Mouse (Mus musculus): ENCODE measurements around the gene Derl3.

Gene Derl3

DNA sequence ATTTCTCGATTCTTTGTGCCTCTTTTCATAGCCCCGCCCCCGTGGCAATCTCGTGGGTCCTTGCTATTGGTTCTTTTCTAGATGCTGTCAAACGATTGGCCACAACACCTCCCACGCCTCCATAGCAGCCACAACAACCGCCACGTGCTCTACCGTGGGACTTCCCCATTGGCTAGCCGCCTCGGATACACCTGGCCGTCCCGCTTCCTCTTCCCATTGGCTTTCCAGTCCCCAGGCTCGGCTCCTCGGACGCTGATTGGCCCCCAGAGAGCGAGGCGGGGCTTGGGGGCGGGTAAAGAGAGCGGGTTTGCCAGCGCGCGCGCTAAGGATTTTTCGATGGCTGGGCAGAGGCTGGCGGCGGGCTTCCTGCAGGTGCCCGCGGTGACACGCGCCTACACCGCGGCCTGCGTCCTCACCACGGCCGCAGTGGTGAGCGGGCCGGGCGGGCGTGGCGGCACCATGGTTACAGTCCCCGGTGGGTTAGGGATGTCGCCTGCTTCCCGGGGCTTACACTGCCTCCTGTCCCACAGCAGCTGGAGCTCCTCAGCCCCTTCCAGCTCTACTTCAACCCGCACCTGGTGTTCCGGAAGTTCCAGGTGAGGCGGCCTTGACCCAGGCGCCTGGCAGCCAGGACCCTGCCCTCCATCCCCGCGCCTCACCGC, at the start of gene Derl3:
Gene Derl3 (plus strand): TSS at position 325 of the 662 bp plus-strand sequence.
- TF ChIP-seq GATA4 (IDR thresholded peaks at IDR 0.05; ENCODE audit: insufficient replicate concordance, low read length) = no peak

- TF ChIP-seq GATA4 (IDR thresholded peaks at IDR 0.05; ENCODE audit: insufficient replicate concordance, low read length) = no peak
Observed at GRCm38 (mm10) chr10:75844800-75845199, 48.4 kb upstream of the Derl3 start.

GRCm38 (mm10) chr10:75845306-75845930, 47.8 kb upstream of the Derl3 start:
- no peak for TF ChIP-seq GATA4 (IDR thresholded peaks at IDR 0.05; ENCODE audit: insufficient replicate concordance, low read length)

- TF ChIP-seq GATA4 (IDR thresholded peaks at IDR 0.05; ENCODE audit: insufficient replicate concordance, low read length) = no peak
Observed at GRCm38 (mm10) chr10:75848382-75848781, 44.8 kb upstream of the Derl3 start.

DNA sequence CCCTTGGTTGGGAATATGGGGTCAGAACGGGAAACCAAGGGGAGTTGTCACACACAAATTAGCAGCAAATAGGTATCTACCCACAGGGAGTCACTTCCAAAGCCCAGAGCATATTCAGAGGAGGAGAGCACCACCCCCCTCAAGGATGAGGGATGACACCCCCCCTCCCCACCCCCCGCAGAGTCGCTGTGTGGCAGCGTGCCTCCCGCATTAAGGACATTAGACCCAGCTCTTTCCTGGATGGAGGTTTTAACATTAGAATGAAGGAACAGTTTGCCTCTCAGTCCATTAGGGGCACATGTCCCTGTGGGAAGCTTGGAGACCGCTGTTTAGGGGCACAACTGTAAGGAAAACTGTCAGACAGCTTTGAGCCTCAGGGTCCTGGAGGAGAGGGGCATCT, 42.1 kb upstream of the Derl3 start:
- no peak for TF ChIP-seq GATA4 (IDR thresholded peaks at IDR 0.05; ENCODE audit: insufficient replicate concordance, low read length)

DNA sequence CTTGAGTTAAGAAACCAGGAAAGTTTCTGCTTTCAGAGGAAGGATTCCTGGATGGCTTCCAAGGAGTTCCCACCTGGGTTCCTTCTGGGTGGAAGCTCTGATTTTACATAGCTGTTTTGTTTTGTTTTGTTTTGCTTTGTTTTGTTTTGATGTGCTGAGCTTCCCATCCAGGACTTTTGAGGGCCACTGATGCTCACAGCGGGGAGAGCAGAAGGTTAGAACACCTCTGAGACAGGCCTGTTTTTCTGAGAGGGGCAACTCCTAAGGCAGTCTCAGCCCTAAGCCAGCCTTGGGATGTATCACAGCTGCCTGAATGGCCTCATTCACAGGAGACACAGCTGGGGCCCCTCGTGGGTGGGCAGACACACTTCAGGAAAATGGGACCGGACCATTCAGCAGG, 41.5 kb upstream of the Derl3 start:
- TF ChIP-seq GATA4 (IDR thresholded peaks at IDR 0.05; ENCODE audit: insufficient replicate concordance, low read length) = no peak

DNA sequence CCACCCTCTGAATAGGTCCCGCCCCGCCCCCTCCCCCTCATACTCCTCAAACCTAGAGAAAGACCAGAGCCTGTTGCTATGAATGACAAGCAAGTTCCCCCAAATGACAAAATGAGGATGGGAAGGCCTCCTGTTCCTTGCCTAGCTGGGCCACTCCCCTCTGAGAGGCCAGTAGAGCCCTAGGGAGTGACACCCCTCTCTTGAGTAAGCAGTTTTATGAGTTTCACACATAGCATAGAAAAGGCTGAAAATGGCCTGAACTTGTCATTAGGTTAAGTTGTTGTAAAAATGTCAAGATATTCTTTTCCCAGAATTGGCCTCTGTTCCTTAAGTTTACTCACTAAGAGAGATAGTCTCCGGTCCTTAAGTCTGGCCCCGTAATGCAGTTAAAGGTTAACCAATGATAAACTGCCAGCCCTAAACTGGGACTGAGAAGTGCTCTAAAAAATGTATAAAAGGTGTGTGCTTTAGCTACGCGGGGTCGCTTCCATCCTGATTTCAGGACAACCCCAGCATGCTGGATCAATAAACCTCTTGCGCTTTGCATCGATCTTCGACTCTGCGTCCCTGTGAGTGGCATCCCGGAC, 40.6 kb upstream of the Derl3 start:
- TF ChIP-seq GATA4 (IDR thresholded peaks at IDR 0.05; ENCODE audit: insufficient replicate concordance, low read length) = no peak

DNA sequence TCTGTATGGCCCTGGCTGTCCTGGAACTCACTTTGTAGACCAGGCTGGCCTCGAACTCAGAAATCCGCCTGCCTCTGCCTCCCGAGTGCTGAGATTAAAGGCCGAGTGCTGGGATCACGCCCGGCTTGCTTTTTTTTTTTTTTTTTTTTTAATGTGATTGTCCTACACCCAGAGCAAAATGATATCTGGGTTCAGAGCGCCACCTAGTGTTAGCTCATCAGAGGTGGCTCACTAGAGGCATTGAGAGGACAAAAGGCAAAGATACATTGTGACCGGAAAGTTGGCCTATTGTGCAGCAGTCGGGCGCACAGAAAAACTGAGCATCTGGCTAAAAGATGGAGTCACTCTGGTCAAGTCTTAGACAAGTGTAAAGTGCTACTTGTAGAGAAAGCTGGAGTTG, 39.8 kb upstream of the Derl3 start:
- TF ChIP-seq GATA4 (IDR thresholded peaks at IDR 0.05; ENCODE audit: insufficient replicate concordance, low read length) = no peak

DNA sequence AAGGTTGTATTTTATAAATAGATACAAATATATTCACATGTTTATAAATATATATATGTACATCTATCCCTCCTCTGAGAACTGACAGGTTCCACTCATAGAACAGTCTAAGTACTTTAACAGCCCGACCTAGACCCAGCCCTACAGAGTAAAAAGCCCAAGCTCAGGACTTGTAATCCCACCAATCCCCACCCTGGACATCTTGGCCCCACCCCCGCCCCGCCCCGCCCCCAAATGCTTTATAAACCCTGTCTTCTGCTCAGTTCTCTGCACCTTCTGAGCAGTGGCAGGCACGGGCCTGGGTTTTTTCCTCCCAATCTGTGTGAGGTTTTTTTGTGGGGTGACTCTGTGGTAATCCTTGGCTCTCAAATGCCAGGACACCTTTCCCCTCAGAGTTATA, 39.1 kb upstream of the Derl3 start:
- TF ChIP-seq GATA4 (IDR thresholded peaks at IDR 0.05; ENCODE audit: insufficient replicate concordance, low read length) = no peak

- no peak for TF ChIP-seq GATA4 (IDR thresholded peaks at IDR 0.05; ENCODE audit: insufficient replicate concordance, low read length)
Observed at GRCm38 (mm10) chr10:75854791-75855190, 38.4 kb upstream of the Derl3 start.

DNA sequence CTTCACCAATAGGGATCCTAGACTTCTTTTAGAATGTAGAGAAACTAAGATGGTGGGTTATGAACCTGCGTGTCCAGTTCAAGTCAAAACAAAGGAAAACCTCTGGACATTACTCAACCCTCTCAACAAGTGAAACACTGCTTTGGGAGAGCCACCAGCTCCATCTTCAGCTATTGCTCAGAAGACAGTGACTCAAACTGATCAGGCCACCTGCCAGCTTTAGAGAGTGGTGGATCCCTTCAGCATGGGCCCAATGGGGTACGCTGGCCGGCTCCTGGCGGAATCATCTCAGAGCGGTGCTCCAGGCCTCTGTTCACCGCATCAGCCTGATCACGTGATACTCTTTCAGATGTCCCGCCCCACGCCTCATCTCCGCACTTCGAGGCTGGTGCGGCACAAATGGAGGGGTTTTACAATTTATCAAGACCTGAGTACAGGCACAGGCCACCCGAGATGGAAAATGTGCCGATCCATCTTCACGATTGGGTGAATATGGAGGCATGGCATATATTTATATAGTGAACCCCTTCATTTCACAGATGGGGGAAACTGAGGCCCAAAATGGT, 37.7 kb upstream of the Derl3 start:
- no peak for TF ChIP-seq GATA4 (IDR thresholded peaks at IDR 0.05; ENCODE audit: insufficient replicate concordance, low read length)

DNA sequence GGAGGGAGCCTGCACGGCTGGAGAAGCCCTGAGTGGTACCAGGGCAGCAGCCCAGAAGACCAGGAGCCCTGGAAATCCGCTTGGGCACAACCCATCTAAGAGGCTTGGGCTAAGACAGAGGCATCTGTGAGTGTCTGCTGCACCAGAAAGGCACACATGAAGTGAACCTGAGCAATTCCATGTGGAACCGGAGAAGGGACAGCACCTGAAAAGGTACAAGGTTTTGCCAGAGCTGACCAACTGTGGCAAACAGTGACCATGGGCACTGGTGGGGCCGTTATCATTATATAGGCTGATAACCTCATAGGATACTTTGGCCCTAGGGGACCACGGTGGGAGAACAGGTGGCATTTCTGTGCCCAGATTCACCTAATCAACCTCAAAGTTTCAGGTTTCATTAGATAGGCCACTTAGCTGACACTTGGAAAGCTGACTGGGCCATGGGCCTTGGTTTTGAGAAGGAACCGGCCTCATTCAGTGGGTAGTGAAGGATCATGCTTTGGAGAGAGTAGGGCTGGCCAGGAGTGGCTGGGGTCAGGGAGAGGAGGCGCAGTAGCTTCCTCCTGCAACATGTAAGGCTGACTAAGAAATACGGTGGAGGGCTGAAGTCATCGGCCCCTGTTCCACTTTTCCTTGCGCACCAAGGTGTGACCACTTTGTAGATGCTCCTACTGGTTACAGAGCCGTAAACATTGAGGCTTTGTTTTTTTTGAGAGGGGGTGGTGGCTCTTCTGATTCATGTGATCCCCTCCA, 36.9 kb upstream of the Derl3 start:
- no peak for TF ChIP-seq GATA4 (IDR thresholded peaks at IDR 0.05; ENCODE audit: insufficient replicate concordance, low read length)

DNA sequence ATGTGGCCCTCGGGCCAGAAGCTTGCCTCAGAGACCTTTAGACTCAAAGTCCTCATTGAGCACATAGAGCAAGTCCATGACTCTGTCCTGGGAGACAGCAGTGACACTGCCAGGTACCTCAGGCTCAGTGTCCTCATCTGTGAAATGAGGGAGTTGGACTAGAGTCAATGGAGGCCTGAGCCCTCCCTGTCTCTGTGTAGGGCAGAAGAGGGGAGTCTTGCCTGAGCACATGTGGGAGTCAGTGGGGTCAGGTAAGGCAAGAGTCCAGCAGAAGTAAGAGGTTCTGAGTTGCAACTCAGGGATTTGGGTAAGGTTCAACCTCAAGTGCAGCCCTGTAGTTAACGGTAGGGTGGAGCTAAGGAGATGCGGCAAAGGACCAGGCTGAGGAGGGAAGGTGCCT, 36.2 kb upstream of the Derl3 start:
- no peak for TF ChIP-seq GATA4 (IDR thresholded peaks at IDR 0.05; ENCODE audit: insufficient replicate concordance, low read length)

- no peak for TF ChIP-seq GATA4 (IDR thresholded peaks at IDR 0.05; ENCODE audit: insufficient replicate concordance, low read length)
Observed at GRCm38 (mm10) chr10:75857598-75857997, 35.6 kb upstream of the Derl3 start.

GRCm38 (mm10) chr10:75859107-75859746, 34.0 kb upstream of the Derl3 start:
- no peak for TF ChIP-seq GATA4 (IDR thresholded peaks at IDR 0.05; ENCODE audit: insufficient replicate concordance, low read length)

Data from liver, adult (tissue).